Mouse (Mus musculus) forebrain, embryonic 13.5 days (tissue): ENCODE results near the gene Fbp1. TPM values are rescaled to one million over a fixed set of nuclear protein-coding genes. Genes with fewer than 3 reads are reported as not detected.
A peak's percentile ranks its signal among the peaks of the same experiment; 100 is the strongest.
"Not testable (repeated sequence)": the region's sequence is repeated elsewhere in the genome, so short reads cannot be mapped to it uniquely, and the experiment has no call there.

Experiments used
- ATAC-seq: fragments of 200-750 bp; cut with Nextera tagmentation; 2 replicates; pipeline ENCODE4 v1.8.0; 2017
- H3K27ac ChIP-seq: fragments of 300-500 bp; sonication (generic); 2 replicates; pipeline ENCODE4 v1.5.1; 2015; ENCODE audit warnings: inconsistent platforms, mild to moderate bottlenecking, moderate library complexity
- H3K27me3 ChIP-seq: fragments of 300-500 bp; sonication (generic); 2 replicates; pipeline ENCODE4 v1.6.1; 2015; ENCODE audit warnings: mild to moderate bottlenecking, inconsistent platforms
- H3K36me3 ChIP-seq: fragments of 300-500 bp; sonication (generic); 2 replicates; pipeline ENCODE4 v1.6.1; 2015; ENCODE audit warnings: mild to moderate bottlenecking, inconsistent platforms; ENCODE audit not compliant: poor library complexity, severe bottlenecking
- H3K4me1 ChIP-seq: fragments of 300-500 bp; sonication (generic); 2 replicates; pipeline ENCODE4 v1.6.1; 2015; ENCODE audit warnings: inconsistent platforms
- H3K4me2 ChIP-seq: fragments of 300-500 bp; sonication (generic); 2 replicates; pipeline ENCODE4 v1.6.1; 2015; ENCODE audit warnings: inconsistent platforms, mild to moderate bottlenecking, moderate library complexity
- H3K4me3 ChIP-seq: fragments of 300-500 bp; sonication (generic); 2 replicates; pipeline ENCODE4 v1.5.1; 2015; ENCODE audit warnings: mild to moderate bottlenecking, inconsistent platforms
- H3K9ac ChIP-seq: fragments of 300-500 bp; sonication (generic); 2 replicates; pipeline ENCODE4 v1.6.1; 2015; ENCODE audit warnings: mild to moderate bottlenecking, inconsistent platforms
- H3K9me3 ChIP-seq: fragments of 300-500 bp; sonication (generic); replicated peaks from 2 replicates; pipeline ENCODE4 v1.6.1; 2016; ENCODE audit warnings: inconsistent platforms
- WGBS: fragments of 180-500 bp; shearing (Covaris S2); methylation state at CpG from one replicate; pipeline ENCODE4 v1.1.7; 2015; 5-methylcytosine and 5-hydroxymethylcytosine counted together
- polyA plus RNA-seq: library from polyadenylated mRNA; unstranded; fragments of >200 nt; fragmentation: Nextera tagmentation; extraction: Ambion mirVana; gene quantifications from 2 replicates; pipeline ENCODE4 v1.2.1, GENCODE M21; 2015

Gene Fbp1
- polyA plus RNA-seq, 1 experiment from 2014 or later, result not detected

DNA sequence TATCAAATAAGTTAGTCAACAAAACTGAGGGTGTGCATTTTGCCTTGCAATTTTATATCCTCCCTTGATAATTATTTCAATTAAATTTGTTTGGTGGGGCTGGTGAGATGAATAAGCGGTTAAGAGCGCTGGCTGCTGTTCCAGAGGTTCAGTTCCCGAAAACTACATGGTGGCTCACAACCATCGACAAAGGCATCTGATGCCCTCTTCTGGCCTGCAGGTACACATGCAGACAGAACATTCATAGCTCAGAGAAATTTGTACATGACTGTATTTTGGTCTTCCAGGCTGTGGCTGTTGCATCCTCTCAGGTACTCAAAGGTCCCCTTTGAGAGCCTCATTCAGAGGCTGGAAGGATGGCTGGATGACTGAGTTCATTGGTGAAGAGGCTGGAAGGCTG, 28.0 kb downstream of the Fbp1 start:
- 89% methylated on average over 4 of the region's 4 CpGs for WGBS
- Histone ChIP-seq H3K9me3 (no peaks in the 10 kb centered on the region), H3K9ac (no peak overlapping the region), H3K27ac (no peak overlapping the region), H3K4me2 (no peak overlapping the region), H3K4me1 (no peaks in the 10 kb centered on the region), H3K27me3 (no peaks in the 10 kb centered on the region), H3K36me3 (no peaks in the 10 kb centered on the region), H3K4me3 (no peak overlapping the region)
- no peak for ATAC-seq

DNA sequence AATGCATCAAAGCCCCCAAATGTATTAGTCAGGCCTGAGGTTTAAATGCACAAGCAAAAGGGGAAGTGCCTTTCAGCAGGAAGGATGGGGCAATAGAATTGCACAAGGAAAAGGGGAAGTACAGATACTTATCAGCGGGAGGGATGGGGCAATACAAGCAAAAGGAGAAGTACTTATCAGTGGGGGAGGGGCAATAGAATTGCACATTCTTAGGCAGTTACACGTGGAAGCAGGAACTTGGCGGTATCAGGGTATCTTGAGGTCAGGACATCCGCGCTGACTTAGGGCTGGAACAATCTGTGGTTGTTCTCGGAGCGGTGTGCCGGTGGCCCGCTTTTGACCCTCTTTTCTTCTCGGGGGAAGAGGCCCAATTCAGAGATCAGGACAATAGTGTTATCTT, 28.8 kb downstream of the Fbp1 start:
- not testable (repeated sequence) for H3K27ac ChIP-seq, H3K9me3 ChIP-seq, ATAC-seq, H3K27me3 ChIP-seq, H3K9ac ChIP-seq, H3K4me2 ChIP-seq, H3K4me1 ChIP-seq, H3K4me3 ChIP-seq, H3K36me3 ChIP-seq
- 88% methylated on average over 10 of the region's 10 CpGs for WGBS

DNA sequence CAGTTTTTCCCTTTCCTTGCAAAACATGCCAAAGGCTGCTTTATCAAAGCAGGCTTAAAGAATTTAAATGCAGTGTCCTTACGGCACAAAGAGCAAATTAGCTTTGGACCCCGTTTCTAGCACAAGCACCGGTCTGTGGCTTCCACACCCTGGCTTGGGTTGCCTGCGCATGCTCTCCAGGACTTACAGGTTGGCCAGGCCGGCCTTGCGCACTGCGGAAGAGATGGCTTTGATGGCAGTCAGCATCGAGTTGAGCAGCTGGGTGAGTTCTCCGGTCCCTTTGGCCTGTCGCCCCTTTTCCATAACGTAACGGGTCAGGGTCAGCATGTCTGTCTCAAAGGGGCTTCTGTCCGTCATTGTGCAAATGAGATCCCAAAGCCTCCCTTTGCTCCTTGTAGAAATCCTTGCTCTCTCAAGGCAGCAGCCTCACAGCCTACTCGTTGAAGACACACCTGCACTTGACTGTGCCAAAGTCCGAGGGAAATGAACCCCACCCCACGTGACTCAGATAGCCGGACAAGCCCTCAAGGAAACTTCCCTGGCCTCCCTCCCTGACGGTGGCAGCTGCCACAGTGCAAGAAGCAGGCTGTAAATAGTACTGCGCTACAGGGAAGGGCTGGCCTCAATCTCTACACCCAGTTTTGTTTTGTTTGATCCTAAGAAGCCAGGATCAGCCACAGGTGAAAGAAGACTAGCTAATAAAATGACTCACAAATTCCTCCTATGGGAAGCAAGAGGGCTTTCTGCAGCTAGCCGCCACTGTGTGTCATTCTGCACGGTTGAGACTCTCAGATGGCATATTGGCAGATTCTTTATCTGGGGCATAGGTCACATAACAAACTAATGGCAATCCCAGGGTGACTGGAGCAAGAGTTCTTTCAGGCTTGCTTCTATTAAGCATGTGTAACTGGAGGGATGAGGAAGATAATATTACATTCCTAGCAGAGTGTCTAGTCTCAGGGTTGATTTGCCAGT, 29.9 kb downstream of the Fbp1 start, which contains the start of gene Fbp2:
Fbp2 (minus strand) TSS at position 482 of the 975 bp plus-strand sequence.
- no peak within 1 kb of the TSS for H3K4me2 ChIP-seq
- no peak within 1 kb of the TSS for H3K27ac ChIP-seq
- H3K9ac ChIP-seq, result no peak within 1 kb of the TSS
- no peaks in the 10 kb centered on the region for H3K36me3 ChIP-seq
- WGBS, result 77% methylated on average over 21 of the region's 21 CpGs
- H3K9me3 ChIP-seq, result no peaks in the 10 kb centered on the region
- no peaks in the 10 kb centered on the region for H3K4me1 ChIP-seq
- H3K4me3 ChIP-seq, result no peak within 1 kb of the TSS
- H3K27me3 ChIP-seq, result no peaks in the 10 kb centered on the region
- ATAC-seq, result no peak

DNA sequence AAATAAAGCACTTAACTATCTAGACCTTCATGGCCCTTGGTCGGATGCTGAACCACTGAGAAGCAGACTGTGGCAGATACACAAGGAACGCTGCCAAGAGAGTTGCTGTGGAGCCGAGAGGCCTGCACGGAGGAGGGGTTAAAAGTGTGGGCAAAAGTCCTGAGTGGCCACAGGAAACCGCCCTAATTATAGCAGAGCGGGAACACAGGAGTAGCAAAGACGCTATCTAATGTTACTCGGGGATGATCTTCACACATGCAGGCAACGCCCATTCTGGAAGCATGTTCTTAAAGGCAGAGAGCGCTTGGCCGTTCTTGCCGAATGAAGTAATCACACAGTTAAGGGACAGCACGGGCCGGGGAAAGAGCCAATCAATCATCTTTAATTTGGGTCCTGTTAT, 31.2 kb downstream of the Fbp1 start:
- WGBS, result 90% methylated on average over 14 of the region's 14 CpGs
- no peaks in the 10 kb centered on the region for H3K4me1 ChIP-seq
- no peaks in the 10 kb centered on the region for H3K9me3 ChIP-seq
- H3K9ac ChIP-seq, result no peak overlapping the region
- ATAC-seq, result no peak
- H3K27ac ChIP-seq, result no peak overlapping the region
- H3K4me2 ChIP-seq, result no peak overlapping the region
- H3K4me3 ChIP-seq, result no peak overlapping the region
- H3K36me3 ChIP-seq, result no peaks in the 10 kb centered on the region
- no peaks in the 10 kb centered on the region for H3K27me3 ChIP-seq

DNA sequence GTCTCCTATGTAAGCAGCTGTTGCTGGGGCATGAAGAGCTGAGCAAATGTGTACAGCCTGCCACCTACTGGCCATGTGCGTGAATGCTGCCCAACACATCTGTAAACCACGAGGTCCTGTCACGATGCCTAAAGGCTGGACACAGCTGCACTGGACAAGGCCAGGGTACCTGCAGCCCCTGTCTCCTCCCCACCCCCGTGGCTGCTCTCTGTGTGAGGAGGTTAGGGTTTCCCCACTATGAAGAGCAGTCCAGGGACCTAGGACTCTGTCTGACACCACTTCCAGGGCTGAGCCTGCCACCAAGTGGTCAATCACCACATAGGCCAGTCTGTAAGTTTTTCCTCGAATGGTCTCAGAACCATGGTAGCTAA, 31.8 kb downstream of the Fbp1 start:
- Histone ChIP-seq H3K4me3 (peak overlapping the region; percentile 36), H3K27me3 (no peaks in the 10 kb centered on the region), H3K27ac (no peak overlapping the region), H3K4me2 (peak overlapping the region; percentile 62), H3K36me3 (no peaks in the 10 kb centered on the region), H3K9me3 (no peaks in the 10 kb centered on the region), H3K4me1 (no peaks in the 10 kb centered on the region), H3K9ac (no peak overlapping the region)
- ATAC-seq, result peak; percentile 95
- 4% methylated on average over 5 of the region's 5 CpGs for WGBS

DNA sequence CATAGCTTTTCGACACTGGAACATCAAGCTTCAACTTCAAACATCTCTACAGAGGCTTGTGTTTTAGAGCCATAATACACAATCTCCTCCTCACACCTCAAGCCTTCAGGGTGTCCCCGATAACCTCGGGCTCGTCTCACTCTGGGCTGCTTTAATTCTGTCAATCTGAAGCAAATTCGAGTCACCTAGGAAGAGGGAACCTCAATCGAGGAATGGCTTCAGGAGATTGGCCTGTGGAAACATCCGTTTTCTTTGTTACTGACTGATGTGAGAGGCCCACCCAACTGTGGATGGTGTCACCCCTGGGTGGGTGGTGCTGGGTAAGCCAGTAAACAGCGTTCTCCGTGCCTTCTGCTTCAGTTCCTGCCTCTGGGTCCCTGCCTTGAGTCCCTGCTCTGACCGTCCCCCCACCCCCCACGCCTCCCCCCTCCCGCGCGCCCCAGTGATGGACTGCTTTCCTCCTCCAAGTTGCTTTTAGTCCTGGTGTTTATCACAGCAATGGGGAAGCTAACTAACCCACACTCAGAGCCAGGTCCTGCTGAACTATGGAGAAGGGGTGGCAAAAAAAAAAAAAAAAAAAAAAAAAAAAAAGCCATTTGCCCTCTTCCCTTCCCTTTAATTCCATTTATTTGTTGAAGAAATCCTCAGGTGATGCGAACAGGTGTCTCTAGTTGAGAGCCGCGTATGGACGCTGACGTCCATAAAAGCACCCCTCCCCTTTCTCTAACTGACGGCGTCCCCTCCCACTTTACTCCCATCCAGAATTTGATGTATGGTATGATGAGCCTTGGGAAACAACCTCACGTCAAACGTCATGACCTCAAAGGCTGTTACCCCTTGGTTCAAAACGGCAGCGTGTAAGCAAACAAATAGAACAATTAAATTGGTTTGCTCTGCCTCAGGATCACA, 32.4 kb downstream of the Fbp1 start:
- no peaks in the 10 kb centered on the region for H3K27me3 ChIP-seq
- no peaks in the 10 kb centered on the region for H3K36me3 ChIP-seq
- no peak overlapping the region for H3K27ac ChIP-seq
- H3K4me3 ChIP-seq, result peak overlapping the region; percentile 36
- peak overlapping the region; percentile 62 for H3K4me2 ChIP-seq
- H3K9me3 ChIP-seq, result no peaks in the 10 kb centered on the region
- no peak overlapping the region for H3K9ac ChIP-seq
- no peaks in the 10 kb centered on the region for H3K4me1 ChIP-seq
- WGBS, result 31% methylated on average over 25 of the region's 25 CpGs
- ATAC-seq, result peak; percentile 12; the same call in 1 of the 2 replicates

DNA sequence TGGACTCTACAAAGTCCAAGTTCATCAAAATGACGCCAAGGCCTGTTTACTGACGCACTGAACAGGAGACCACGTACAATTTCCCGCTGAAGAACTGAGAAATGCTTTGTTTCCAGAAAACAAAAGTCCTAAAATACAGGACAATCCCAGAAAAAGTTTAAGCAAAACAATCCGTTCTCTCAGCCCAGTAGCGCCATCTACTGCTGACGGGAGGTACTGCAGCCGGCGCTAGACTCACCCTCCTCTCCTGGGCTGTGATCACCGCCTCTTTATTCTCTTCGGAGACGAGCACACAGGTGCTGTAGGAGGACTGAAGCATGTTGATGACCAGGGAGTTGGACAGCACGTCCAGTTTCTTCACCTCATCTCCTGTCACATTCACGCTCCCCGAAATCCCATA, 33.4 kb downstream of the Fbp1 start:
- Histone ChIP-seq H3K4me3 (no peak overlapping the region), H3K27me3 (no peaks in the 10 kb centered on the region), H3K9me3 (no peaks in the 10 kb centered on the region), H3K4me1 (no peaks in the 10 kb centered on the region), H3K27ac (no peak overlapping the region), H3K4me2 (peak overlapping the region; percentile 20; the same call in 1 of the 2 replicates), H3K9ac (no peak overlapping the region), H3K36me3 (no peaks in the 10 kb centered on the region)
- WGBS, result 10% methylated on average over 15 of the region's 15 CpGs
- no peak for ATAC-seq

DNA sequence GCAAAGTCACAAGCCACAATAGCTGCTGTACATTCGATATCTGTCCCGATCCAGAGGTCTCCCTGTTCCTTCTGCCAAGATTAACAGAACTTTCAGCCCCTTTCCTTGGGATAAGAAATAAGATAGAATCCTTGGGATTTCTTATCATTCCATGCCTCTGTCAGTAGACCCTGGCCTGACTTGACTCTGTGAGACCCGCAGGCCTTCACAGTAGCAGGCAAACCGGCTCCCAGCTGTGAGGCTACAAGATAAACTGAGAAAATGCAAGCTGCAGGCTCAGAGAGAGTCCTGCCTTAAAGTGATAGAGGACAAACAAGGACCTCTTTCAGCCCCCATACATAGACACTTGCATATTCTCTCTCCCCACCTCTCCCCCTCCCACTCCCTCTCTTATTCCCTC, 54.7 kb downstream of the Fbp1 start:
- no peak overlapping the region for H3K9ac ChIP-seq
- no peak overlapping the region for H3K27ac ChIP-seq
- 39% methylated on average over 4 of the region's 4 CpGs for whole genome bisulfite sequencing
- no peaks in the 10 kb centered on the region for H3K9me3 ChIP-seq
- H3K4me1 ChIP-seq, result no peaks in the 10 kb centered on the region
- no peaks in the 10 kb centered on the region for H3K27me3 ChIP-seq
- H3K4me2 ChIP-seq, result no peak overlapping the region
- no peak overlapping the region for H3K4me3 ChIP-seq
- no peak for ATAC-seq
- H3K36me3 ChIP-seq, result no peaks in the 10 kb centered on the region

DNA sequence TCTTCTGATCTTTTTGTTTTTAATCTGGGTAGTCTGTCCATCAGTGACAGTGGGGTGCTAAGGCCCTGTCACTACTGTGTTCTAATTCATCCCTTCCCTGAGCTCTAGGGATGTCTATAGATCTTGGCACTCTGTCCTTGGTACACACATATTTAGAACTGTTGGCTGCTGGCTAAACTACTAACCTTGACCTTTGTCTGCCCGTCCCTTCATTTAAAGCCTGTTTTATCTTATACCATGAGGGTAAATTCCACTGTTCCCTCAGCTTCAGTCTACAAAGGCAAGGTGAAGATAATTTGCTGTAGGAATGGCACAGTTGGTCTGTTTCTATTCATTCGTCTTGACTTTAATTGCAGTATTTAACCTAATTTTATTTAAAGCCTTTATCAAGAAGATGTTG, 55.8 kb downstream of the Fbp1 start:
- WGBS, result 89% methylated on average over 2 of the region's 2 CpGs
- H3K4me2 ChIP-seq, result no peak overlapping the region
- no peak for ATAC-seq
- no peak overlapping the region for H3K27ac ChIP-seq
- H3K4me1 ChIP-seq, result no peaks in the 10 kb centered on the region
- no peaks in the 10 kb centered on the region for H3K36me3 ChIP-seq
- no peak overlapping the region for H3K9ac ChIP-seq
- no peaks in the 10 kb centered on the region for H3K9me3 ChIP-seq
- H3K4me3 ChIP-seq, result no peak overlapping the region
- no peaks in the 10 kb centered on the region for H3K27me3 ChIP-seq

DNA sequence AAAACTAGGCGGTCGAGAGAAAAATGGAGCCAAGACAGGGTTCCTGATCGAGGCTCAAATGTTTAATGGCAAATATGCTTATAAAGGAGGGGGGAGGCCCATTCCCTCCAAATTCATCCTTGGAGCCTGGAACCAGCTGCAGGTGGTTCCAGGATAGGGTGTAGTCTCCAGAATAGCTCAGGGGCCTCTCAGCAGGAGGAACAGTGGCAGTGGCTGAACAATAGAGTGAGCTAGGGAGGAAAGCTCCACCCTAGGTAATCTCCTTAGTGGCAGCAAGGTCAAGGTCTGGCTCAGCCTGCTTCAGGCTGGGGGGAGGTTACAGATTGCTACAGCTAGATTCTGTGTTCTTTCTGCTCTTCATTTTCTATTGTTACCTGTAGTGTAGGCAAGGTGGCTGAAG, 72.4 kb downstream of the Fbp1 start:
- not testable (repeated sequence) for H3K4me1 ChIP-seq, H3K27me3 ChIP-seq, H3K9ac ChIP-seq, H3K4me3 ChIP-seq, ATAC-seq, H3K36me3 ChIP-seq, H3K27ac ChIP-seq, H3K9me3 ChIP-seq, H3K4me2 ChIP-seq
- WGBS, result 79% methylated on average over 3 of the region's 3 CpGs
